Mouse (Mus musculus) C2C12 (cell line): ENCODE results near the gene Pax9.

Source experiments
- CTCF ChIP-seq: IDR thresholded peaks from one replicate; pipeline ENCODE4 v1.5.1; 2011; ENCODE audit not compliant: control insufficient read depth, insufficient read depth, insufficient read length
- MAX ChIP-seq: IDR thresholded peaks from one replicate; pipeline ENCODE4 v1.6.1; 2011; ENCODE audit warnings: mild to moderate bottlenecking, control low read depth
- MYOD1 ChIP-seq: IDR thresholded peaks from one replicate; pipeline ENCODE4 v1.6.1; 2011; ENCODE audit warnings: low read depth; ENCODE audit not compliant: control insufficient read depth, insufficient read length
- MYOG ChIP-seq: IDR thresholded peaks from one replicate; pipeline ENCODE4 v1.6.1; 2011; ENCODE audit not compliant: control insufficient read depth, insufficient read length; ENCODE audit errors: extremely low read depth

DNA sequence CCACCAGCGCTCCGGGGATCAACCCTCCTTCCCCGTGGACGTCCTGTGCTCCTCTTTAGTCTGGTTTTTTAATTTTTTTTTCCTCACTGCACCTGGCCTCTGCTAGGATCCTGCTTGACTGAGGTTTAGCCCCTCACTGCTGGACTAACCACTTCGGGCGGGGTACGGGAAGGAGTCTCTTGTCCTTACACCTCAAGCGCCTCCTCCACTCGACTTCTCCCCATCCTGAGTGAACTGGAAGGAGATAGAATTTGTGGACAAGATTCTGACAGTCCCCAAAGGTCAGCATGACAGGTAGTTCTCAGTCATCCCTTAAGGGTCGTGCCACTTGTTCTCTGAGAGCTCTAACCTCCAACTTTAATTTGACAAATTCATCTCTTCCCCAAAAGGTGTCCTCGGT is 3.4 kb downstream of the Pax9 start:
- no peak for TF ChIP-seq MYOD1
- TF ChIP-seq CTCF: no peak
- no peak for TF ChIP-seq MYOG
- TF ChIP-seq MAX: no peak
